Mouse (Mus musculus) limb, embryonic 10.5 days (tissue): ENCODE data around the gene Add3. TPM values are rescaled to one million over a fixed set of nuclear protein-coding genes. Genes with fewer than 3 reads are reported as not detected.

Source experiments
- DNase-seq: peaks from one replicate; pipeline ENCODE4 v3.0.0-alpha.2; 2017; ENCODE audit warnings: low spot score
- H3K27ac ChIP-seq: fragments of 300-500 bp; sonication (generic); 2 replicates; pipeline ENCODE4 v1.5.1; 2016; ENCODE audit warnings: mild to moderate bottlenecking
- H3K27me3 ChIP-seq: fragments of 300-500 bp; sonication (generic); 2 replicates; pipeline ENCODE4 v1.6.1; 2016; ENCODE audit warnings: low read depth, mild to moderate bottlenecking; ENCODE audit not compliant: poor library complexity, severe bottlenecking
- H3K36me3 ChIP-seq: fragments of 300-500 bp; sonication (generic); 2 replicates; pipeline ENCODE4 v1.6.1; 2016; ENCODE audit warnings: mild to moderate bottlenecking, moderate library complexity
- H3K4me1 ChIP-seq: fragments of 300-500 bp; sonication (generic); 2 replicates; pipeline ENCODE4 v1.6.1; 2016
- H3K4me3 ChIP-seq: fragments of 300-500 bp; sonication (generic); 2 replicates; pipeline ENCODE4 v1.5.1; 2016; ENCODE audit warnings: mild to moderate bottlenecking, moderate library complexity
- H3K9me3 ChIP-seq: fragments of 300-500 bp; sonication (generic); replicated peaks from 2 replicates; pipeline ENCODE4 v1.6.1; 2016; ENCODE audit warnings: mild to moderate bottlenecking
- WGBS: fragments of 180-500 bp; shearing (Covaris S2); methylation state at CpG from one replicate; pipeline ENCODE4 v1.1.7; 2016; 5-methylcytosine and 5-hydroxymethylcytosine counted together
- polyA plus RNA-seq: library from polyadenylated mRNA; unstranded; fragments of >200 nt; fragmentation: Nextera tagmentation; extraction: Ambion mirVana; gene quantifications from 2 replicates; pipeline ENCODE4 v1.2.1, GENCODE M21; 2016

The Add3 gene
- polyA plus RNA-seq, 1 experiment from 2014 or later = 63.7 TPM

GRCm38 (mm10) chr19:53181003-53181861 is 41.0 kb downstream of the Add3 start:
- Histone ChIP-seq H3K9me3 (no peaks in the 10 kb centered on the region), H3K27ac (no peak overlapping the region), H3K4me1 (peaks cover 32% of the 10 kb centered on the region), H3K36me3 (0 out of 2 replicates have a peak, but pooled peaks cover 4% of the 10 kb centered on the region), H3K4me3 (no peak overlapping the region), H3K27me3 (no peaks in the 10 kb centered on the region)
- WGBS = 89% methylated on average over 19 of the region's 19 CpGs
- no peak for DNase-seq

GRCm38 (mm10) chr19:53183620-53184019 is 43.4 kb downstream of the Add3 start:
- DNase-seq = no peak
- Histone ChIP-seq H3K4me1 (peaks cover 38% of the 10 kb centered on the region), H3K27me3 (no peaks in the 10 kb centered on the region), H3K36me3 (0 out of 2 replicates have a peak, but pooled peaks cover under 1% of the 10 kb centered on the region), H3K27ac (peak overlapping the region; percentile 11; the same call in 1 of the 2 replicates), H3K9me3 (no peaks in the 10 kb centered on the region), H3K4me3 (no peak overlapping the region)
- 82% methylated on average over 9 of the region's 9 CpGs for WGBS

GRCm38 (mm10) chr19:53184216-53184615 is 44.0 kb downstream of the Add3 start:
- H3K9me3 ChIP-seq = no peaks in the 10 kb centered on the region
- DNase-seq = no peak
- no peak overlapping the region for H3K4me3 ChIP-seq
- H3K27ac ChIP-seq = peak overlapping the region; percentile 61; the same call in 1 of the 2 replicates
- no peaks in the 10 kb centered on the region for H3K27me3 ChIP-seq
- H3K36me3 ChIP-seq = no peaks in the 10 kb centered on the region
- H3K4me1 ChIP-seq = peaks cover 36% of the 10 kb centered on the region
- 67% methylated on average over 10 of the region's 10 CpGs for WGBS

- 84% methylated on average over 5 of the region's 5 CpGs for WGBS
These were observed 44.7 kb downstream of the Add3 start for GRCm38 (mm10) chr19:53184911-53185310.

GRCm38 (mm10) chr19:53185486-53186134 is 45.4 kb downstream of the Add3 start:
- 63% methylated on average over 8 of the region's 8 CpGs for WGBS
- H3K36me3 ChIP-seq = 0 out of 2 replicates have a peak, but pooled peaks cover 2% of the 10 kb centered on the region
- H3K27ac ChIP-seq = no peak overlapping the region
- no peaks in the 10 kb centered on the region for H3K9me3 ChIP-seq
- no peak overlapping the region for H3K4me3 ChIP-seq
- DNase-seq = no peak
- H3K4me1 ChIP-seq = peaks cover 36% of the 10 kb centered on the region
- no peaks in the 10 kb centered on the region for H3K27me3 ChIP-seq

More at GRCm38 (mm10) chr19:53184911-53185310, 44.7 kb downstream of the Add3 start:
- Histone ChIP-seq H3K4me1 (peaks cover 36% of the 10 kb centered on the region), H3K9me3 (no peaks in the 10 kb centered on the region), H3K4me3 (no peak overlapping the region), H3K27me3 (no peaks in the 10 kb centered on the region), H3K27ac (no peak overlapping the region), H3K36me3 (0 out of 2 replicates have a peak, but pooled peaks cover 2% of the 10 kb centered on the region)
- no peak for DNase-seq

- Histone ChIP-seq H3K27me3 (no peaks in the 10 kb centered on the region), H3K9me3 (no peaks in the 10 kb centered on the region), H3K27ac (no peak overlapping the region), H3K4me1 (peaks cover 30% of the 10 kb centered on the region), H3K4me3 (no peak overlapping the region), H3K36me3 (0 out of 2 replicates have a peak, but pooled peaks cover 2% of the 10 kb centered on the region)
- no peak for DNase-seq
- 77% methylated on average over 4 of the region's 4 CpGs for WGBS
These were observed 46.2 kb downstream of the Add3 start for GRCm38 (mm10) chr19:53186456-53186855.

- DNase-seq = no peak
- Histone ChIP-seq H3K9me3 (no peaks in the 10 kb centered on the region), H3K4me3 (no peak overlapping the region), H3K36me3 (0 out of 2 replicates have a peak, but pooled peaks cover 2% of the 10 kb centered on the region), H3K4me1 (peaks cover 38% of the 10 kb centered on the region), H3K27me3 (no peaks in the 10 kb centered on the region), H3K27ac (no peak overlapping the region)
- 86% methylated on average over 7 of the region's 7 CpGs for WGBS
These were observed 47.3 kb downstream of the Add3 start for GRCm38 (mm10) chr19:53187533-53187932.

GRCm38 (mm10) chr19:53188186-53188585 is 47.9 kb downstream of the Add3 start:
- no peak overlapping the region for H3K4me3 ChIP-seq
- H3K27ac ChIP-seq = no peak overlapping the region
- H3K36me3 ChIP-seq = 0 out of 2 replicates have a peak, but pooled peaks cover 2% of the 10 kb centered on the region
- no peak for DNase-seq
- peaks cover 37% of the 10 kb centered on the region for H3K4me1 ChIP-seq
- no peaks in the 10 kb centered on the region for H3K27me3 ChIP-seq
- no peaks in the 10 kb centered on the region for H3K9me3 ChIP-seq
- WGBS = 86% methylated on average over 6 of the region's 6 CpGs

GRCm38 (mm10) chr19:53188724-53189220 is 48.5 kb downstream of the Add3 start:
- no peaks in the 10 kb centered on the region for H3K9me3 ChIP-seq
- no peaks in the 10 kb centered on the region for H3K27me3 ChIP-seq
- peaks cover 31% of the 10 kb centered on the region for H3K4me1 ChIP-seq
- H3K27ac ChIP-seq = no peak overlapping the region
- H3K36me3 ChIP-seq = 0 out of 2 replicates have a peak, but pooled peaks cover 2% of the 10 kb centered on the region
- no peak for DNase-seq
- 89% methylated on average over 5 of the region's 5 CpGs for WGBS
- H3K4me3 ChIP-seq = no peak overlapping the region

GRCm38 (mm10) chr19:53189736-53190135 is 49.5 kb downstream of the Add3 start:
- Histone ChIP-seq H3K27ac (no peak overlapping the region), H3K9me3 (no peaks in the 10 kb centered on the region), H3K36me3 (0 out of 2 replicates have a peak, but pooled peaks cover 2% of the 10 kb centered on the region), H3K4me1 (peaks cover 29% of the 10 kb centered on the region), H3K27me3 (no peaks in the 10 kb centered on the region), H3K4me3 (no peak overlapping the region)
- 97% methylated on average over 3 of the region's 3 CpGs for WGBS
- DNase-seq = no peak

- no peaks in the 10 kb centered on the region for H3K9me3 ChIP-seq
- WGBS = 91% methylated on average over 3 of the region's 3 CpGs
- peaks cover 29% of the 10 kb centered on the region for H3K4me1 ChIP-seq
- H3K4me3 ChIP-seq = no peak overlapping the region
- no peak overlapping the region for H3K27ac ChIP-seq
- H3K36me3 ChIP-seq = 0 out of 2 replicates have a peak, but pooled peaks cover 2% of the 10 kb centered on the region
- DNase-seq = no peak
- H3K27me3 ChIP-seq = no peaks in the 10 kb centered on the region
These were observed 50.0 kb downstream of the Add3 start for GRCm38 (mm10) chr19:53190232-53190631.

- Histone ChIP-seq H3K27ac (no peak overlapping the region; the same call in 1 of the 2 replicates), H3K27me3 (no peaks in the 10 kb centered on the region), H3K9me3 (no peaks in the 10 kb centered on the region), H3K36me3 (0 out of 2 replicates have a peak, but pooled peaks cover 2% of the 10 kb centered on the region), H3K4me1 (peaks cover 16% of the 10 kb centered on the region), H3K4me3 (no peak overlapping the region)
- 41% methylated on average over 6 of the region's 6 CpGs for WGBS
- no peak for DNase-seq
These were observed 51.7 kb downstream of the Add3 start for GRCm38 (mm10) chr19:53191867-53192487.
